Mouse (Mus musculus) T-helper 2 cell (primary cell): Measurements from ENCODE around the gene Rbm8a2.
"Not testable (repeated sequence)": the region's sequence is repeated elsewhere in the genome, so short reads cannot be mapped to it uniquely, and the experiment has no call there.

Source experiments
- in situ Hi-C: fragments of 300-600 bp; cut with MboI, MseI; formaldehyde crosslinking; loops from one replicate; pipeline ENCODE4 v1.15.1; 2025; ENCODE audit warnings: high pct_unique_total_duplicates

Rbm8a2 gene

DNA sequence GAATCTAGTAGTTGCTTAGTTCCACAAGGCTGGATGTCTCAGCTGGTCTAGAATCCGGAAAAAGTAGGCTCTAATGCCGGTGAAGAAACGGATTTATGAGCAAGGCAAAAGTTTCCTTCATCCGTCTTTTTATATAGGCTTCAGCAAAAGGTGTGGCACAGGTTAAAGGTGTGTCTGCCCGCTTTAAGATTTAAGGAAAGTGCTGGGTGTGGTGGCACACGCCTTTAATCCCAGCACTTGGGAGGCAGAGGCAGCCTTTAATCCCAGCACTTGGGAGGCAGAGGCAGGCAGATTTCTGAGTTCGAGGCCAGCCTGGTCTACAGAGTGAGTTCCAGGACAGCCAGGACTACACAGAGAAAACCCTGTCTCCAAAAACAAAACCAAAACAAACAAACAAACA is at the start of gene Rbm8a2:
TSS of gene Rbm8a2 (minus strand) at position 101 of the 400 bp plus-strand sequence.
- in situ Hi-C loops: not testable (repeated sequence)

DNA sequence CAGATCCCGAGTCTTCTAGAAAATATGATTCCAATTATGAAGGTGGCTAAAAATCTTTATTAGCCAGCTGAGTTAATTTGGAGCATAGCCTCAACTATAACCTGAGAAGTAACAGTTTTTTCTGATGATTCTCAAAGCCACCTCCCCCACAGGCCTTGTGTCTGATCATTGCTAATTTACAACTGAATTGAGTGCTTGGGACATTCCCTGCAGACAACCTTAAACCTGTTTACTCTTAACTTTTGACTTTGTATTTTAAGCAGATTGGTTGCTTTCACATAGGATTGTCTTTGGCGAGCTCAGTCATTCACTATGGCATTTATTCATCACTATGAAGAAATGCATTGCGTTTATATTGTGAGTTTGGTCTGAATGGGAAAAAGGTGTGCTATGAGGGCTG is 49.5 kb upstream of the Rbm8a2 start:
- in situ Hi-C loops: no loop called here

DNA sequence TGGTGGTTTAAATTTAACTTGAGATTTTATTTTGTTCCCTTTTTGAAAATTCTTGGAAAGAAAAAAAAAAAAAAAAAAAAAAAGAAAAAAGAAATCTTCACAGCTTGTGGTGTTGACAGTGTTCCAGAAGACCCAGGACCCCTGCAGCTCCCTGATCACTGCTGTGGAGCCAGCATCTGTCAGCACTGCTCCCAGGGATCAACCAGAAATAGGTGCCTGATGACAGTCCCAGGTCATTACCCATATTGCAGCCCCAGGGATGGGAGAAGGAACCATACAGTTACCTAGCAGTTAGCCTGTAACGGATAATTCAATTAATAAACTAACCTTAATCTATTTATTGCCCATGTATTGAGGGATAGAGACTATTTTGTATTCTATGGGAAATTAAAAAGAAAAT is 45.6 kb upstream of the Rbm8a2 start:
- in situ Hi-C loops: no loop called here

GRCm38 (mm10) chr1:176018523-176018922 is 39.6 kb upstream of the Rbm8a2 start:
- in situ Hi-C loops: no loop called here

- in situ Hi-C loops: no loop called here
Observed at GRCm38 (mm10) chr1:176016076-176016475, 37.2 kb upstream of the Rbm8a2 start.

GRCm38 (mm10) chr1:176013497-176014268 is 34.8 kb upstream of the Rbm8a2 start:
- in situ Hi-C loops: no loop called here

DNA sequence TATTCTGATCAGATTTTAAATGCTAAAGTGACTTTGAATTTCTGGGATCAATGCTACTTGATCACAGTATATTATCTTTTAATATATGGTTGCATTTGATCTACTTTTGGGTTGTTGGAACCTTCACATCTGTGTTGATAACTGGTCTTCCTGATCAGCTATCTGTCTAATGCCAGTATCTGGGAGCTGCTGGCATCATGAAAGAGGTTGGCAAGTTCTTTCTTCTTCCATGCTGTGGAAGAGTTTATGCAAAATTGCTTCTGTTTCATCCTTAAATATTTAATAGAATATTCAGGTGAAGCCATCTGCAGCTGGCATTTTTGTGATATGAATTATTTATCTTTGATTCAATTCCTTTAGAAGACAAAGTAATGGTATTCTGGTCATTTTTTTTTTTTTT is 32.6 kb upstream of the Rbm8a2 start:
- in situ Hi-C loops: no loop called here

- in situ Hi-C loops: no loop called here
Observed at GRCm38 (mm10) chr1:176011072-176011471, 32.2 kb upstream of the Rbm8a2 start.

- in situ Hi-C loops: no loop called here
Observed at GRCm38 (mm10) chr1:176008411-176008810, 29.5 kb upstream of the Rbm8a2 start.

DNA sequence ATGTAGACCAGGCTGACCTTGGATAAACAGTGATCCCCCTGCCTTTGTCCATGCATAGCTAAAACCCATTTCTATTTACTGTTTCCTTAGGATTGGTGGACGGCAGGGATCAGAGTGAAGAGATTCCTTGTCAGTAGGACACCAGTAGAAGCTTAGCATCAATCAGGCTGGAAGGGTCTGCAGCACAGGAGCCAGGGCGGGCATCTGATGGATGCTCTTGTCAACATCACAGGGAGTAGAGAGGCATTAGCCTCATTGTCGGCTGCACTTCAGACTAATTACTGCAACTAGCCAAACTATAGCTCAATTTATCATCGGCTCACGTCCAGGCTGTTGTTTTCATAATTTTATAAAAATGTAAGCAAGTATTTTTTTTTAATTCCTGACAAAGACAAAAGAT is 21.7 kb upstream of the Rbm8a2 start:
- in situ Hi-C loops: no loop called here

GRCm38 (mm10) chr1:175997076-175997651 is 18.2 kb upstream of the Rbm8a2 start:
- in situ Hi-C loops: no loop called here

DNA sequence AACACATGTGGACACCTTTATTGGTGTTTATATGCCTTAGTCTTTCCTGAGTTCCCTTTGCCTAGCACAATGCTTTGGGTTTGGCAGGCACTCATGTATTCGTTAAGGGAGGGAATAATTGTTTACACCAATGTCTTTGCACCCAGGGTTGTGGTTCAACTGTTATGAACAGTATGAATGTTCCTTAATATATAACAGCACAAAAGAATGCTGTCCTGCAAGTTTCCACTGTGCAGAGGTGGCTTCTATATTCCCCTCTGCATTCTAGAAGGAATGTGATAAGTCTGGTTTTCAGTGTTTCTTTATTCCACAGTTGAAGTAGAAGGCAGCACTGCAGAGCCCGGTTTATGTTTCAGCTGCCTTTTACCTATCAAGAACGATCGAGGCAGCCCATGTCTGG is 10.0 kb upstream of the Rbm8a2 start:
- in situ Hi-C loops: no loop called here

GRCm38 (mm10) chr1:175988448-175988847 is 9.5 kb upstream of the Rbm8a2 start:
- in situ Hi-C loops: no loop called here

DNA sequence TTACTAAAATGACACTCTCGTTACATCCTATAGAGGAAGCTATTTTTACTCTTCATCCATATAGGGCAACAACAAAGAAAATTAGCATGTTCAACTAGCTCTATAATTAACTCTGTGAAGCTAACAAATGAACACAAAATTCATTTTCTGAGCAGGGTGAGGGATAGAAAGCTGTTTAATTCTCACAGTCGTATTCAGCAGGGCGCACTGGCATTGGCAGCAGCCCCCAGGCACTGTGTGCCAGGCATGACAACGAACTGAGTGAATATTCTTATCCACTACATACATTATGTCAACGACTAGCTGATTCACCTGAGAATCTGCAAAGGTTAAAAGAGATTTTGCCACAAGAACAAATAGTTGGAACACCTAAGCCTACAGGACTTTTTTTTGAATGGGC is 8.2 kb downstream of the Rbm8a2 start:
- in situ Hi-C loops: no loop called here

GRCm38 (mm10) chr1:175967004-175967745 is 11.7 kb downstream of the Rbm8a2 start:
- in situ Hi-C loops: no loop called here

DNA sequence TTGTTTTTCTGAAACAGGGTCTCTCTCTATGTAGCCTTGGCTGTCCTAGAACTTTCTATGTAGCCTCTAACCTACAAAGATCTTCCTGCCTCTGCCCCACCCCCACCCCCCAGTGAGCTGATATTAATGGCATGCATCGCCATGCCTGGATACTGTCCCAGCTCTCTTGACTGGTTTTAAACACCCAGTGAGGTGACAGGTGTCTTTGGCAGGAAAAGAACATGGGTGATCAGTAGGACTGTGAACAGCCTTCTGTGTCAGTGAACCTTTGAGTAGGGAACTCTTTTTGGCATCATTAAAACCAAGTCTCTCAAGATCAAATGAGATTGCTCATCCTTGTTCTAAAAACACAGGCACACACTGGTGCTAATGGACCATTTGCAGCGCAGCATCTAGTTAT is 17.1 kb downstream of the Rbm8a2 start:
- in situ Hi-C loops: no loop called here

DNA sequence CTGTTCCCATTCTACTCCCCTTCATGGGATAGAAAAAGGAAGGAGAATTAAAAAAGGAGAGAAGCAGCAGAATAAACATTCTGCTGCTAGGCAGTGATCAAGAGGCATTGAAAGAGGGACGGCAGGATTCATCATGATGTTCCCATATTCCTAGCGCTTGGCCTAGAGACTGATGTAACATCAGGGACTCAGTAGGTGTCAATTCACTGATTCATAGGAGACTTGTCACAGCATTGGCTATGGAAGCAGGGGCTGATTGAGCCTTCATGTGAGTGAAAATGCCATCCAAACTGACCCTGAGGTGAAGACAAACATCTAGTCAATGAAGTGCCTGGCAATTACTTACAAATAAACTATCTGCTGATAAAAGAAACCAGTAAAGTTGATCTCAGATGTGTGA is 28.1 kb downstream of the Rbm8a2 start:
- in situ Hi-C loops: no loop called here

- in situ Hi-C loops: no loop called here
Observed at GRCm38 (mm10) chr1:175950421-175950820, 28.5 kb downstream of the Rbm8a2 start.

DNA sequence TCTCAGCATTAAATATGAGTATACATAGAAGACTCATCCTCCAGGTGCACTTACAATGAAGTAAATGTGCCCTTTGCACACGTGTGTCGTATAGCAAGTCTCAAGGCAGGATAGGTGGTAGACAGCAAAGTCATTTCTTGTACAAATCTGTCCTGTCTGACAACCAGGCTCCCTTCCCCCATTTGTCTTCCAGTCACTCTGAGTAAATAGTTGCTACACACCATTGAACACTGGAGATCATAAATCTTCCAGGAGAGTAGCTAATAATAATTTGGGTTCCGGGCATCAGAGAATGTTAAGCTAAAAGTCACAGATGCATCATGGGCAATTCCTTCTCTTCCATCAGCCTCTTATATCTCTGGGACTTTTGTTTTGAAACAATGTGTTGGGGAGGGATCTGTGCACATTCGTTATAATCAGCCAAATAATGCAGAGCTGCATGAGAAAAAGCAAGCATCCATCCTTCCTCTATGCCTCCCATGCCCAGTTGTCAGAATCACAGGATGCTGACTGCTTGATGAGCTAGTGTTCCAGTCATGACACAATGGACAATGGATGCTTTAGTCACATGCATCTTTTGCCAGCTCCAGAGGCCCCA is 32.1 kb downstream of the Rbm8a2 start:
- in situ Hi-C loops: loop anchor here (25.0 kb wide), 1 partner anchor 1360 kb away; no protein-coding TSS in a partner anchor

GRCm38 (mm10) chr1:175943168-175943567 is 35.7 kb downstream of the Rbm8a2 start:
- in situ Hi-C loops: loop anchor here (25.0 kb wide), 1 partner anchor 1356 kb away; no protein-coding TSS in a partner anchor

- in situ Hi-C loops: loop anchor here (25.0 kb wide), 1 partner anchor 1351 kb away; no protein-coding TSS in a partner anchor
Observed at GRCm38 (mm10) chr1:175938731-175939130, 40.2 kb downstream of the Rbm8a2 start.

- in situ Hi-C loops: loop anchor here (25.0 kb wide), 1 partner anchor 1349 kb away; no protein-coding TSS in a partner anchor
Observed at GRCm38 (mm10) chr1:175936282-175936737, 42.6 kb downstream of the Rbm8a2 start.
